Comparison of ENCODE assay signal across 8 mouse cellular contexts in genomic region chr11:99243820-99244374, GRCm38 (mm10). TPM values are rescaled to one million over a fixed set of nuclear protein-coding genes. Genes with fewer than 3 reads are reported as not detected.
A peak's percentile ranks its signal among the peaks of the same experiment; 100 is the strongest.
DNase-seq lines count a peak whose midpoint lies in the region; ATAC-seq lines count a peak whose summit lies in the region.

Gene Krt222 (minus strand): TSS chr11:99244085.

- no peaks in the 10 kb centered on the region for H3K9me3 ChIP-seq in forebrain, embryonic 11.5 days (ENCODE audit: control insufficient read depth, low read length)
- H3K9me3 ChIP-seq in midbrain, embryonic 11.5 days (ENCODE audit: control insufficient read depth, low read length) = no peaks in the 10 kb centered on the region

- no peaks in the 10 kb centered on the region for H3K36me3 ChIP-seq in forebrain, embryonic 11.5 days (ENCODE audit: control insufficient read depth, insufficient read depth, low read length)
- H3K36me3 ChIP-seq in midbrain, embryonic 11.5 days (ENCODE audit: control insufficient read depth, insufficient read depth, low read length) = no peaks in the 10 kb centered on the region

- no peak for ATAC-seq in forebrain, embryonic 11.5 days (replicated peaks; ENCODE audit: low FRiP score)
- ATAC-seq in midbrain, embryonic 11.5 days (ENCODE audit: low FRiP score) = no peak; the same call in 1 of the 2 replicates

- DNase-seq in B cell, adult 2 months = peak; percentile 54 to 57
- DNase-seq in ZHBTc4 (ENCODE audit: low read depth, low spot score) (peak; percentile 62), adipocyte (ENCODE audit: low spot score) (no peak)
- no peak for DNase-seq in forebrain, embryonic 11.5 days (ENCODE audit: low spot score)
- peak; percentile 29 for DNase-seq in heart, postnatal 4 days
- DNase-seq in layer of hippocampus, postnatal 10 days (ENCODE audit: low spot score in 2 of 2) = peak; percentile 21 to 39
- peak; percentile 90 for DNase-seq in midbrain, embryonic 11.5 days (ENCODE audit: low spot score, missing footprints)
- DNase-seq in telencephalon, adult 2 months (ENCODE audit: low read depth, low spot score) = peak; percentile 53

- peaks cover 4% of the 10 kb centered on the region; the same call in 1 of the 2 replicates for H3K4me1 ChIP-seq in forebrain, embryonic 11.5 days (replicated peaks; ENCODE audit: control insufficient read depth, insufficient read depth, low read length)
- H3K4me1 ChIP-seq in midbrain, embryonic 11.5 days (ENCODE audit: control insufficient read depth, insufficient read depth, low read length) = no peaks in the 10 kb centered on the region

- 7% methylated on average over 17 of the region's 17 CpGs for WGBS in forebrain, embryonic 11.5 days
- 10% methylated on average over 17 of the region's 17 CpGs for WGBS in midbrain, embryonic 11.5 days

- peak within 1 kb of the TSS; percentile 24; the same call in 1 of the 2 replicates for H3K4me3 ChIP-seq in forebrain, embryonic 11.5 days (ENCODE audit: low read depth, low read length)
- H3K4me3 ChIP-seq in midbrain, embryonic 11.5 days (ENCODE audit: low read depth, low read length) = peak within 1 kb of the TSS; percentile 12; the same call in 1 of the 2 replicates

- H3K4me2 ChIP-seq in forebrain, embryonic 11.5 days (ENCODE audit: low read depth, low read length, severe bottlenecking) = peak within 1 kb of the TSS; percentile 51
- peak within 1 kb of the TSS; percentile 35 for H3K4me2 ChIP-seq in midbrain, embryonic 11.5 days

- H3K27me3 ChIP-seq in forebrain, embryonic 11.5 days (ENCODE audit: control insufficient read depth, insufficient read depth, low read length) = no peaks in the 10 kb centered on the region
- H3K27me3 ChIP-seq in midbrain, embryonic 11.5 days (ENCODE audit: control insufficient read depth, insufficient read depth, low read length) = no peaks in the 10 kb centered on the region

- no peak within 1 kb of the TSS for H3K27ac ChIP-seq in forebrain, embryonic 11.5 days (ENCODE audit: low read depth, low read length)
- H3K27ac ChIP-seq in midbrain, embryonic 11.5 days (ENCODE audit: low read depth, low read length) = no peak within 1 kb of the TSS

- H3K9ac ChIP-seq in forebrain, embryonic 11.5 days (ENCODE audit: low read length) = peak within 1 kb of the TSS; percentile 45
- H3K9ac ChIP-seq in midbrain, embryonic 11.5 days (ENCODE audit: low read length) = peak within 1 kb of the TSS; percentile 46; the same call in 1 of the 2 replicates

RNA-seq across cellular contexts. Expression of gene Krt222, which starts in this region (rescaled TPM):
- polyA plus RNA-seq in forebrain, embryonic 11.5 days (2014; fragmentation: Nextera tagmentation; extraction: Ambion mirVana) = 0.29 and 0.59 TPM in 2 replicates
- total RNA-seq in heart, postnatal 4 days (2021) = 1 to 10 TPM; 7.5 to 8.2 TPM
- total RNA-seq in layer of hippocampus, postnatal 10 days (2021) = 10 to 100 TPM; 24.0 to 25.7 TPM
- 0.40 and 0.68 TPM in 2 replicates for polyA plus RNA-seq in midbrain, embryonic 11.5 days (2014; fragmentation: Nextera tagmentation; extraction: Ambion mirVana)

Comparison
In these comparisons a context has a peak if more than half of its experiments do, and no peak if none do; other contexts are left out.
1. Peak in DNase-seq, H3K4me3 ChIP-seq, H3K9ac ChIP-seq and H3K4me2 ChIP-seq in midbrain, embryonic 11.5 days; RNA of the gene not detected or under 1 TPM.
2. DNase-seq: peak in B cell, adult 2 months (2 of 2), ZHBTc4 (single experiment), heart, postnatal 4 days (single experiment), layer of hippocampus, postnatal 10 days (2 of 2) and telencephalon, adult 2 months (single experiment); none in forebrain, embryonic 11.5 days (single experiment) and adipocyte (single experiment).